Mouse (Mus musculus) heart, postnatal 0 days (tissue): Measurements from ENCODE around the gene Tfip11.

Experiments used
- CTCF ChIP-seq: IDR thresholded peaks from 2 replicates; pipeline ENCODE4 v1.5.1; 2016; ENCODE audit warnings: antibody characterized with exemption, control low read depth, low read depth
- EP300 ChIP-seq: IDR thresholded peaks from 2 replicates; pipeline ENCODE4 v1.6.1; 2016; ENCODE audit warnings: antibody characterized with exemption, low read depth

- TF ChIP-seq CTCF = no peak
- TF ChIP-seq EP300 = no peak
Observed at GRCm38 (mm10) chr5:112292343-112292980, 33.7 kb upstream of the Tfip11 start.
